Mouse (Mus musculus) lung, postnatal 0 days (tissue): ENCODE data around the gene Dusp22. TPM values are rescaled to one million over a fixed set of nuclear protein-coding genes. Genes with fewer than 3 reads are reported as not detected.

ENCODE experiments used
- ATAC-seq: fragments of 200-750 bp; cut with Nextera tagmentation; 2 replicates; pipeline ENCODE4 v1.8.0; 2017; ENCODE audit warnings: moderate library complexity
- DNase-seq: peaks from one replicate; pipeline ENCODE4 v3.0.0-alpha.2; 2016; ENCODE audit warnings: low spot score
- H3K27ac ChIP-seq: fragments of 300-500 bp; sonication (generic); 2 replicates; pipeline ENCODE4 v1.5.1; 2014; ENCODE audit warnings: antibody characterized with exemption, mild to moderate bottlenecking, low read length, mixed read lengths
- H3K27me3 ChIP-seq: fragments of 300-500 bp; sonication (generic); replicated peaks from 2 replicates; pipeline ENCODE4 v1.6.1; 2014; ENCODE audit warnings: low read length, mixed read lengths; ENCODE audit not compliant: insufficient read depth
- H3K36me3 ChIP-seq: fragments of 300-500 bp; sonication (generic); 2 replicates; pipeline ENCODE4 v1.6.1; 2014; ENCODE audit warnings: low read length, mixed read lengths; ENCODE audit not compliant: insufficient read depth
- H3K4me1 ChIP-seq: fragments of 300-500 bp; sonication (generic); 2 replicates; pipeline ENCODE4 v1.6.1; 2014; ENCODE audit warnings: antibody characterized with exemption, low read depth, low read length, mixed read lengths; ENCODE audit not compliant: insufficient read depth
- H3K4me2 ChIP-seq: fragments of 300-500 bp; sonication (generic); replicated peaks from 2 replicates; pipeline ENCODE4 v1.6.1; 2014; ENCODE audit warnings: low read depth, mild to moderate bottlenecking, low read length, moderate library complexity, mixed read lengths
- H3K4me3 ChIP-seq: fragments of 300-500 bp; sonication (generic); 2 replicates; pipeline ENCODE4 v1.5.1; 2014; ENCODE audit warnings: low read depth, low read length
- H3K9ac ChIP-seq: fragments of 300-500 bp; sonication (generic); replicated peaks from 2 replicates; pipeline ENCODE4 v1.6.1; 2014; ENCODE audit warnings: low read depth, mild to moderate bottlenecking
- H3K9me3 ChIP-seq: fragments of 300-500 bp; sonication (generic); 2 replicates; pipeline ENCODE4 v1.6.1; 2016; ENCODE audit warnings: low read length, mixed read lengths
- CTCF ChIP-seq: IDR thresholded peaks from 2 replicates; pipeline ENCODE4 v1.5.1; 2016; ENCODE audit warnings: antibody characterized with exemption, mild to moderate bottlenecking
- EP300 ChIP-seq: IDR thresholded peaks from 2 replicates; pipeline ENCODE4 v1.6.1; 2016; ENCODE audit warnings: antibody characterized with exemption, mild to moderate bottlenecking, control low read depth
- WGBS: fragments of 180-500 bp; shearing (Covaris S2); extraction: QIAGEN DNeasy Blood & Tissue Kit; methylation state at CpG from one replicate; pipeline ENCODE4 v1.1.7; 2014; 5-methylcytosine and 5-hydroxymethylcytosine counted together
- polyA plus RNA-seq: library from polyadenylated mRNA; unstranded; fragments of >200 nt; fragmentation: Nextera tagmentation; extraction: Ambion mirVana; gene quantifications from 2 replicates; pipeline ENCODE4 v1.2.1, GENCODE M21; 2015

The Dusp22 gene
- polyA plus RNA-seq, 1 experiment from 2014 or later: 30.4 TPM

- Histone ChIP-seq H3K27ac (no peak overlapping the region), H3K9ac (no peak overlapping the region), H3K4me2 (no peak overlapping the region), H3K4me3 (no peak overlapping the region), H3K4me1 (no peaks in the 10 kb centered on the region), H3K27me3 (no peaks in the 10 kb centered on the region), H3K36me3 (no peaks in the 10 kb centered on the region), H3K9me3 (no peaks in the 10 kb centered on the region)
- no peak for DNase-seq
- WGBS: 79% methylated on average over 15 of the region's 15 CpGs
- ATAC-seq: no peak
- no peak for TF ChIP-seq EP300
- no peak for TF ChIP-seq CTCF
Measured at GRCm38 (mm10) chr13:30730104-30730793, 70.5 kb downstream of the Dusp22 start.

- DNase-seq: no peak
- Histone ChIP-seq H3K4me3 (no peak overlapping the region), H3K4me1 (no peaks in the 10 kb centered on the region), H3K36me3 (no peaks in the 10 kb centered on the region), H3K27ac (no peak overlapping the region), H3K4me2 (no peak overlapping the region), H3K27me3 (no peaks in the 10 kb centered on the region), H3K9me3 (no peaks in the 10 kb centered on the region), H3K9ac (no peak overlapping the region)
- no peak for ATAC-seq
- no peak for TF ChIP-seq CTCF
- no peak for TF ChIP-seq EP300
- WGBS: 82% methylated on average over 11 of the region's 11 CpGs
Measured at GRCm38 (mm10) chr13:30732709-30733445, 73.1 kb downstream of the Dusp22 start.

- Histone ChIP-seq H3K4me3 (no peak overlapping the region), H3K9me3 (no peaks in the 10 kb centered on the region), H3K9ac (no peak overlapping the region), H3K4me1 (no peaks in the 10 kb centered on the region), H3K27ac (no peak overlapping the region), H3K4me2 (no peak overlapping the region), H3K27me3 (no peaks in the 10 kb centered on the region), H3K36me3 (no peaks in the 10 kb centered on the region)
- DNase-seq (no peak), ATAC-seq (no peak)
- TF ChIP-seq CTCF (no peak), EP300 (no peak)
- 73% methylated on average over 5 of the region's 5 CpGs for WGBS
Measured at GRCm38 (mm10) chr13:30736721-30737120, 76.9 kb downstream of the Dusp22 start.

GRCm38 (mm10) chr13:30737257-30737656 lies 77.5 kb downstream of the Dusp22 start:
- TF ChIP-seq CTCF (no peak), EP300 (no peak)
- H3K9me3 ChIP-seq: no peaks in the 10 kb centered on the region
- DNase-seq (no peak), ATAC-seq (no peak)
- no peak overlapping the region for H3K27ac ChIP-seq
- no peaks in the 10 kb centered on the region for H3K4me1 ChIP-seq
- H3K27me3 ChIP-seq: no peaks in the 10 kb centered on the region
- no peak overlapping the region for H3K4me2 ChIP-seq
- 86% methylated on average over 2 of the region's 2 CpGs for WGBS
- no peak overlapping the region for H3K4me3 ChIP-seq
- no peaks in the 10 kb centered on the region for H3K36me3 ChIP-seq
- H3K9ac ChIP-seq: no peak overlapping the region

GRCm38 (mm10) chr13:30738310-30738840 lies 78.6 kb downstream of the Dusp22 start:
- no peaks in the 10 kb centered on the region for H3K36me3 ChIP-seq
- no peak overlapping the region for H3K9ac ChIP-seq
- H3K4me2 ChIP-seq: no peak overlapping the region
- DNase-seq (no peak), ATAC-seq (no peak)
- no peaks in the 10 kb centered on the region for H3K27me3 ChIP-seq
- no peaks in the 10 kb centered on the region for H3K4me1 ChIP-seq
- H3K4me3 ChIP-seq: no peak overlapping the region
- TF ChIP-seq CTCF: no peak
- TF ChIP-seq EP300: no peak
- no peaks in the 10 kb centered on the region for H3K9me3 ChIP-seq
- H3K27ac ChIP-seq: no peak overlapping the region
- WGBS: 76% methylated on average over 4 of the region's 4 CpGs

- no peaks in the 10 kb centered on the region for H3K9me3 ChIP-seq
- no peak overlapping the region for H3K9ac ChIP-seq
- H3K36me3 ChIP-seq: no peaks in the 10 kb centered on the region
- H3K4me2 ChIP-seq: no peak overlapping the region
- DNase-seq (no peak), ATAC-seq (no peak)
- 0 out of 2 replicates have a peak, but pooled peaks cover 3% of the 10 kb centered on the region for H3K27me3 ChIP-seq
- H3K4me1 ChIP-seq: no peaks in the 10 kb centered on the region
- H3K4me3 ChIP-seq: no peak overlapping the region
- H3K27ac ChIP-seq: no peak overlapping the region
- WGBS: 62% methylated on average over 5 of the region's 5 CpGs
- TF ChIP-seq EP300 (no peak), CTCF (no peak)
Measured at GRCm38 (mm10) chr13:30741172-30741571, 81.4 kb downstream of the Dusp22 start.
